Mouse (Mus musculus) olfactory bulb, adult 2 months (tissue): ENCODE measurements at regions not wholly inside any gene's neighbourhood (a gene's known extent, or its start where the extent isn't known, plus 50 kb on each side); places are given as distances from the start of the nearest gene placed in this dataset.

Experiments used
- H3K27ac ChIP-seq: fragments of 200-500 bp; 2 replicates; pipeline ENCODE4 v1.5.1; 2012; ENCODE audit warnings: low read depth, low read length; ENCODE audit not compliant: insufficient read depth
- H3K4me1 ChIP-seq: fragments of 200-500 bp; 2 replicates; pipeline ENCODE4 v1.6.1; 2012; ENCODE audit warnings: low read length; ENCODE audit not compliant: control insufficient read depth, insufficient read depth
- H3K4me3 ChIP-seq: fragments of 200-500 bp; 2 replicates; pipeline ENCODE4 v1.5.1; 2012; ENCODE audit warnings: mild to moderate bottlenecking, low read depth, low read length, moderate library complexity; ENCODE audit not compliant: insufficient read depth
- CTCF ChIP-seq: fragments of 200-500 bp; IDR thresholded peaks from 2 replicates; pipeline ENCODE4 v1.5.1; 2012; ENCODE audit warnings: low read depth, mild to moderate bottlenecking, low read length, moderate library complexity; ENCODE audit not compliant: insufficient read depth
- POLR2A ChIP-seq: fragments of 200-500 bp; IDR thresholded peaks from 2 replicates; pipeline ENCODE4 v1.6.1; 2012; ENCODE audit warnings: mild to moderate bottlenecking, low read depth, low read length, moderate library complexity; ENCODE audit not compliant: insufficient read depth
- WGBS: fragments of 180-500 bp; shearing (Covaris S2); methylation state at CpG from one replicate; pipeline ENCODE4 v1.1.7; 2018; 5-methylcytosine and 5-hydroxymethylcytosine counted together

GRCm38 (mm10) chr15:50989457-50989856 lies 2895.2 kb upstream of the Gm7489 start:
- TF ChIP-seq POLR2A (no peak), CTCF (no peak)
- H3K27ac ChIP-seq, result no peak overlapping the region
- H3K4me1 ChIP-seq, result no peaks in the 10 kb centered on the region
- H3K4me3 ChIP-seq, result no peak overlapping the region
- WGBS, result 90% methylated on average over 4 of the region's 4 CpGs

GRCm38 (mm10) chr15:50991667-50992066 lies 2893.0 kb upstream of the Gm7489 start:
- TF ChIP-seq CTCF, result no peak
- TF ChIP-seq POLR2A, result no peak
- WGBS, result 76% methylated on average over 4 of the region's 4 CpGs
- no peaks in the 10 kb centered on the region for H3K4me1 ChIP-seq
- H3K4me3 ChIP-seq, result no peak overlapping the region
- H3K27ac ChIP-seq, result no peak overlapping the region

- peaks cover 3% of the 10 kb centered on the region for H3K4me1 ChIP-seq
- no peak overlapping the region for H3K4me3 ChIP-seq
- H3K27ac ChIP-seq, result no peak overlapping the region
- WGBS, result 73% methylated on average over 2 of the region's 2 CpGs
- no peak for TF ChIP-seq CTCF
- no peak for TF ChIP-seq POLR2A
Measured at GRCm38 (mm10) chr15:50992246-50992645, 2892.5 kb upstream of the Gm7489 start.

GRCm38 (mm10) chr15:50993121-50993520 lies 2891.6 kb upstream of the Gm7489 start:
- Histone ChIP-seq H3K27ac (no peak overlapping the region), H3K4me3 (no peak overlapping the region), H3K4me1 (peaks cover 6% of the 10 kb centered on the region)
- TF ChIP-seq CTCF (no peak), POLR2A (no peak)
- 23% methylated on average over 5 of the region's 5 CpGs for WGBS

- TF ChIP-seq CTCF (no peak), POLR2A (no peak)
- Histone ChIP-seq H3K27ac (no peak overlapping the region), H3K4me1 (peaks cover 6% of the 10 kb centered on the region), H3K4me3 (no peak overlapping the region)
- 90% methylated on average over 3 of the region's 3 CpGs for WGBS
Measured at GRCm38 (mm10) chr15:50995688-50996087, 2889.0 kb upstream of the Gm7489 start.

- H3K27ac ChIP-seq, result no peak overlapping the region
- WGBS, result 89% methylated on average over 4 of the region's 4 CpGs
- H3K4me3 ChIP-seq, result no peak overlapping the region
- TF ChIP-seq CTCF (no peak), POLR2A (no peak)
- peaks cover 6% of the 10 kb centered on the region for H3K4me1 ChIP-seq
Measured at GRCm38 (mm10) chr15:50996296-50996695, 2888.4 kb upstream of the Gm7489 start.

- peaks cover 6% of the 10 kb centered on the region for H3K4me1 ChIP-seq
- no peak for TF ChIP-seq CTCF
- TF ChIP-seq POLR2A, result no peak
- no peak overlapping the region for H3K27ac ChIP-seq
- H3K4me3 ChIP-seq, result no peak overlapping the region
- 24% methylated on average over 11 of the region's 11 CpGs for WGBS
Measured at GRCm38 (mm10) chr15:50997209-50997763, 2887.4 kb upstream of the Gm7489 start.

- 15% methylated on average over 1 of the region's 1 CpGs for WGBS
- H3K27ac ChIP-seq, result no peak overlapping the region
- no peaks in the 10 kb centered on the region for H3K4me1 ChIP-seq
- no peak for TF ChIP-seq POLR2A
- no peak for TF ChIP-seq CTCF
- no peak overlapping the region for H3K4me3 ChIP-seq
Measured at GRCm38 (mm10) chr15:51038968-51039367, 2845.7 kb upstream of the Gm7489 start.

GRCm38 (mm10) chr15:51070538-51070937 lies 2814.2 kb upstream of the Gm7489 start:
- WGBS, result 44% methylated on average over 10 of the region's 10 CpGs
- Histone ChIP-seq H3K27ac (no peak overlapping the region), H3K4me1 (no peaks in the 10 kb centered on the region), H3K4me3 (no peak overlapping the region)
- TF ChIP-seq CTCF (no peak), POLR2A (no peak)

GRCm38 (mm10) chr15:51071132-51071656 lies 2813.5 kb upstream of the Gm7489 start:
- H3K4me1 ChIP-seq, result no peaks in the 10 kb centered on the region
- no peak overlapping the region for H3K27ac ChIP-seq
- TF ChIP-seq POLR2A, result no peak
- no peak overlapping the region for H3K4me3 ChIP-seq
- WGBS, result 59% methylated on average over 10 of the region's 10 CpGs
